Mouse (Mus musculus) cerebellum, adult 2 months (tissue): ENCODE data around the gene Gli2.

Source experiments
- CTCF ChIP-seq: fragments of 200-500 bp; IDR thresholded peaks from 2 replicates; pipeline ENCODE4 v1.5.1; 2011; ENCODE audit warnings: low read depth, mild to moderate bottlenecking, control low read depth, low read length, moderate library complexity, borderline replicate concordance; ENCODE audit not compliant: insufficient read depth
- POLR2A ChIP-seq: fragments of 200-500 bp; IDR thresholded peaks from 2 replicates; pipeline ENCODE4 v1.6.1; 2011; ENCODE audit warnings: low read length, control low read depth, borderline replicate concordance; ENCODE audit not compliant: insufficient read depth

DNA sequence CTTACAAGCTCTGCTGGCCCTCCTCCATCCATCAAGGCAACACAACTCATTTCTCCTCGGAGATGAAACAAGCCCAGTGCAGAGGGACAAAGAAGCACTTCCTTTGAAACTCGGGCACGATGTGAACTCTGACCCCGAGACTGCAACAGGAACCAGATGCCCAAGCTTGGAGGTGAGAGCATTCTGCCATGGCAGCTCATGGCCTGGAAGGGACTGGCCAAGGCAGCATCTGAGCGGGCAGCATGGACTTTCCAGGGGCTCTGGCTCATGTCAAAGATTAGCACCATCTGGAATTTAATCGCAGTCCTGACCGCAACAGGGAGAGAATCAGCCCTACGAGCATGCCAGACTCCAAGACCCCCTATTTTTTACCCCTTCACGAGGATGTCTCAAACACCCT, 148.5 kb downstream of the Gli2 start:
- no peak for TF ChIP-seq CTCF
- TF ChIP-seq POLR2A: no peak
